In genomic region chr11:20812153-20812887, GRCm38 (mm10) we compare ENCODE assay signal across 21 mouse cellular contexts. TPM values are rescaled to one million over a fixed set of nuclear protein-coding genes. Genes with fewer than 3 reads are reported as not detected.
DNase-seq lines count a peak whose midpoint lies in the region; ATAC-seq and TF ChIP-seq lines count a peak whose summit lies in the region.
"Had no signal": no experiment of that assay in that cellular context is flagged by ENCODE, and none has a peak within 500 bp of the region (broad histone marks: within the 10 kb centered on the region; RNA-seq: fewer than 3 reads in every experiment).

No protein-coding gene starts in this region.

- no peaks in the 10 kb centered on the region for H3K9me3 ChIP-seq in forebrain, embryonic 13.5 days (replicated peaks)
- H3K9me3 ChIP-seq: heart, embryonic 13.5 days; hindbrain, embryonic 13.5 days had no signal

- H3K9ac ChIP-seq in forebrain, embryonic 13.5 days: no peak overlapping the region
- H3K9ac ChIP-seq: heart, embryonic 13.5 days; hindbrain, embryonic 13.5 days; liver, postnatal 0 days had no signal

- WGBS in kidney, adult 2 months: 80% methylated on average over 5 of the region's 5 CpGs
- WGBS in forebrain, embryonic 13.5 days: 65% methylated on average over 5 of the region's 5 CpGs

- H3K4me3 ChIP-seq in kidney, adult 2 months (ENCODE audit: insufficient read depth, low read depth, low read length): no peak overlapping the region
- no peak overlapping the region for H3K4me3 ChIP-seq in forebrain, embryonic 13.5 days
- no peak overlapping the region for H3K4me3 ChIP-seq in layer of hippocampus, adult 2 months
- H3K4me3 ChIP-seq: heart, embryonic 13.5 days; hindbrain, embryonic 13.5 days had no signal

- no peak for TF ChIP-seq POLR2A in kidney, adult 2 months (IDR thresholded peaks at IDR 0.05; ENCODE audit: low read depth, low read length)

- peak; percentile 43 for DNase-seq in kidney, adult 2 months
- no peak for DNase-seq in kidney, adult 11 months
- peak; percentile 46 for DNase-seq in 416B (ENCODE audit: low read depth)
- DNase-seq in Muller cell, postnatal 12 days (ENCODE audit: inconsistent ontology term): peak; percentile 73
- DNase-seq in layer of hippocampus, adult 2 months (ENCODE audit: low spot score in 2 of 2): no peak
- DNase-seq: adrenal gland, postnatal 10 days; cerebellum, adult 11 months; cerebellum, postnatal 14 days; embryo, embryonic 11 days; gastrocnemius, postnatal 36 days; liver, postnatal 0 days; lung, postnatal 14 days; right cerebral cortex, postnatal 4 days; thymus, adult 2 months had no signal

- no peak for TF ChIP-seq CTCF in kidney, adult 2 months (conservative IDR thresholded peaks at IDR 0.05; ENCODE audit: insufficient read depth, insufficient read length, low read depth, low read length)
- TF ChIP-seq CTCF in layer of hippocampus, adult 2 months (conservative IDR thresholded peaks at IDR 0.05): no peak

- H3K4me2 ChIP-seq in forebrain, embryonic 13.5 days: no peak overlapping the region
- H3K4me2 ChIP-seq: heart, embryonic 13.5 days; hindbrain, embryonic 13.5 days had no signal

- no peak overlapping the region for H3K27ac ChIP-seq in kidney, adult 2 months (ENCODE audit: insufficient read depth, low read depth, low read length)
- no peak overlapping the region for H3K27ac ChIP-seq in forebrain, embryonic 13.5 days
- H3K27ac ChIP-seq in layer of hippocampus, adult 2 months: no peak overlapping the region
- H3K27ac ChIP-seq: heart, embryonic 13.5 days; hindbrain, embryonic 13.5 days had no signal

- no peaks in the 10 kb centered on the region for H3K36me3 ChIP-seq in kidney, adult 2 months (ENCODE audit: control insufficient read depth, insufficient read depth, low read length)
- no peaks in the 10 kb centered on the region for H3K36me3 ChIP-seq in forebrain, embryonic 13.5 days (ENCODE audit: poor library complexity, severe bottlenecking)
- H3K36me3 ChIP-seq: heart, embryonic 13.5 days; hindbrain, embryonic 13.5 days had no signal

- no peaks in the 10 kb centered on the region for H3K4me1 ChIP-seq in kidney, adult 2 months (ENCODE audit: control insufficient read depth, insufficient read depth, low read length)
- H3K4me1 ChIP-seq in forebrain, embryonic 13.5 days: no peaks in the 10 kb centered on the region
- H3K4me1 ChIP-seq: heart, embryonic 13.5 days; hindbrain, embryonic 13.5 days had no signal

- no peaks in the 10 kb centered on the region for H3K27me3 ChIP-seq in kidney, adult 2 months (replicated peaks; ENCODE audit: control insufficient read depth, insufficient read depth, low read length)
- H3K27me3 ChIP-seq in forebrain, embryonic 13.5 days: no peaks in the 10 kb centered on the region
- H3K27me3 ChIP-seq: heart, embryonic 13.5 days; hindbrain, embryonic 13.5 days had no signal

- ATAC-seq in megakaryocyte, adult 5-6 weeks (ENCODE audit: poor library complexity, severe bottlenecking): peak; percentile 88
- no peak for ATAC-seq in forebrain, embryonic 13.5 days
- ATAC-seq: activated CD4-positive, CD25-positive, alpha-beta regulatory T cell, adult 4 months; forebrain, embryonic 16.5 days; liver, postnatal 0 days; midbrain, embryonic 16.5 days had no signal

RNA-seq across cellular contexts. Expression of gene Lgalsl, which starts 18.5 kb away (rescaled TPM):
- 6.2 and 8.5 TPM in 2 replicates for polyA plus RNA-seq in kidney, adult 2 months (2012; rRNA removed)
- 2.2 and 3.6 TPM in 2 replicates for total RNA-seq in megakaryocyte, adult 5-6 weeks (2015)
- total RNA-seq in megakaryocyte, adult 5-6 weeks (2017): 1.4 and 2.8 TPM in 2 replicates
- polyA plus RNA-seq in forebrain, embryonic 13.5 days (2015; fragmentation: Nextera tagmentation; extraction: Ambion mirVana): 45.4 and 45.8 TPM in 2 replicates
- 10 to 100 TPM; 75.8 to 76.3 TPM for total RNA-seq in layer of hippocampus, adult 2 months (2021)

Comparison
In these comparisons a context has a peak if more than half of its experiments do, and no peak if none do; other contexts are left out.
1. DNase-seq: peak in kidney, adult 2 months (single experiment), 416B (single experiment) and Muller cell, postnatal 12 days (single experiment); none in kidney, adult 11 months (single experiment) and layer of hippocampus, adult 2 months (0 of 2).
2. RNA of gene Lgalsl, which starts 18.5 kb away (total RNA-seq): 75.8 to 76.3 TPM in layer of hippocampus, adult 2 months; 1.4 to 3.6 TPM in megakaryocyte, adult 5-6 weeks; every median in the first group is over 10 times any median in the second.